Mouse (Mus musculus) erythroid progenitor cell, adult 5-6 weeks (primary cell): Measurements from ENCODE around the gene Mdm2. TPM values are rescaled to one million over a fixed set of nuclear protein-coding genes. Genes with fewer than 3 reads are reported as not detected.

Experiments used
- ATAC-seq: replicated peaks from 2 replicates; pipeline ENCODE4 v1.8.0; 2016; ENCODE audit warnings: moderate number of reproducible peaks, mild to moderate bottlenecking, moderate TSS enrichment, inconsistent platforms; ENCODE audit not compliant: poor library complexity, low FRiP score, severe bottlenecking
- total RNA-seq, 2 experiments: library from RNA; stranded (forward) in 1 of 2; stranded (reverse) in 1 of 2; fragments of 150-400 nt in 1 of 2; fragments of 186-747, 209-891 nt in 1 of 2; gene quantifications; 2 replicates each; pipeline versions ENCODE4 v1.2.3 to v1.2.4; 2015 to 2017; ENCODE audit warnings: low replicate concordance in 2 of 2

Gene Mdm2
- total RNA-seq, 2 experiments from 2014 or later = 82.0 to 84.7 TPM

DNA sequence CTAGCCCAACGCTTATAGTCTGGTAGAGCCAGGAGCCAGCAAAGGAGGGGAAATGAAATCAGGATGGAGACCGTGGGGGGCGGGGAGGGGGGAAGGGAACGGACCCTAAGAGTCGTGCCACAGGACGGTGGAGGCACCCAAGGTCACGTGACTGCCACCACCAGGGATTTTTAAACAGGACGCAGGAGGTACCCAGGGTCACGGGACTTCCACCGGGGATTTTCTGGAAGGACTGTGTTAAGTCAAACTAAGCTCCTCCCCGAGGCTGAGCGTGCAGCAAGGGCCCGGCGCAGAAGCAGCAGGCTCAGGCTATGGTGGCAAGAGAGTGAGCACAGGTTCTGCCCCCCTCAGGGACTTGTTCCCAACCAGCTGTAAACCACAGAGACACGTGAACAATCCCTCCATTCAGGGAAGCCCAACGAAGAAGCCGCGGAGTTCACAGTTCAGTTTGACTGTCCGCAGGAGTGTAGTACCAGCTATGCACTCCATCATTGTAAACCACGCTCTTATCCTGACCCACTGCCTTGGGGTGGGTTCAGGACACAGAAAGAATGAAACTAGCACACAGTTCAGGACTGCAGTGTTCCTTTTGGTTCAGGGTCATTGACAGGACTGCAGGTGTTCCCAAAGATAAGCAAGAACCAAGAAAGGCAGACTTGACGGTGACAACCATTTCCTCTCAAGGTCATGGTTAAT, 70.5 kb downstream of the Mdm2 start:
- ATAC-seq = no peak

DNA sequence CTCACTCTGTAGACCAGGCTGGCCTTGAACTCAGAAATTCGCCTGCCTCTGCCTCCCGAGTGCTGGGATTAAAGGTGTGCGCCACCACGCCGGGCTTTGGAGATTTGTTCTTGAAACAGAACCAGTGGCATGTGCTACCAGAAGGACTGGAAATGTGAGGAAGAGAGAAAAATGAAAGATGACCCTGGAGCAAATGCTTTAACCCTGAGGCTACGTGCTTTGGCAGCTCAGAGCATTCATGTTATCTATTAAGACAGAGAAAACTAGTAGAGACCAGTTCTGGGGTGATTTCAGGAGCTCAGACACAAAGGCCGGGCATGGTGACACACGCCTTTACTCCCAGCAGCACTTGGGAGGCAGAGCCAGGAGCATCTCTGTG, 71.3 kb downstream of the Mdm2 start:
- ATAC-seq = no peak

Other genes with a start within 250 kb of the Mdm2 start
- gene Cpm, start 81.3 kb downstream of the Mdm2 start, total RNA-seq (2015; ENCODE audit: low replicate concordance) = 3.2 and 5.4 TPM in 2 replicates
- gene Cpm, start 81.3 kb downstream of the Mdm2 start, total RNA-seq (2017; ENCODE audit: low replicate concordance) = 1.9 and 9.6 TPM in 2 replicates
- gene Slc35e3, start 35.6 kb upstream of the Mdm2 start, total RNA-seq (2015; ENCODE audit: low replicate concordance) = 1.8 TPM in 1 of 2 replicates, not detected in the other
- 2.3 TPM in 1 of 2 replicates, not detected in the other for gene Slc35e3, start 35.6 kb upstream of the Mdm2 start, total RNA-seq (2017; ENCODE audit: low replicate concordance)
- gene Nup107, start 81.9 kb upstream of the Mdm2 start, total RNA-seq (2015; ENCODE audit: low replicate concordance) = 73.5 and 76.7 TPM in 2 replicates
- 45.6 and 89.7 TPM in 2 replicates for gene Nup107, start 81.9 kb upstream of the Mdm2 start, total RNA-seq (2017; ENCODE audit: low replicate concordance)
- 90.1 and 114 TPM in 2 replicates for gene Rap1b, start 135.3 kb upstream of the Mdm2 start, total RNA-seq (2015; ENCODE audit: low replicate concordance)
- 27.2 and 35.2 TPM in 2 replicates for gene Rap1b, start 135.3 kb upstream of the Mdm2 start, total RNA-seq (2017; ENCODE audit: low replicate concordance)